Mouse (Mus musculus): ENCODE measurements at regions not wholly inside any gene's neighbourhood (a gene's known extent, or its start where the extent isn't known, plus 50 kb on each side); places are given as distances from the start of the nearest gene placed in this dataset.

- DNase-seq: no peak
Measured at GRCm38 (mm10) chr7:133521936-133522335, 80.0 kb downstream of the Tex36 start.

- no peak for DNase-seq
Measured at GRCm38 (mm10) chr7:133518926-133519325, 83.0 kb downstream of the Tex36 start.

DNA sequence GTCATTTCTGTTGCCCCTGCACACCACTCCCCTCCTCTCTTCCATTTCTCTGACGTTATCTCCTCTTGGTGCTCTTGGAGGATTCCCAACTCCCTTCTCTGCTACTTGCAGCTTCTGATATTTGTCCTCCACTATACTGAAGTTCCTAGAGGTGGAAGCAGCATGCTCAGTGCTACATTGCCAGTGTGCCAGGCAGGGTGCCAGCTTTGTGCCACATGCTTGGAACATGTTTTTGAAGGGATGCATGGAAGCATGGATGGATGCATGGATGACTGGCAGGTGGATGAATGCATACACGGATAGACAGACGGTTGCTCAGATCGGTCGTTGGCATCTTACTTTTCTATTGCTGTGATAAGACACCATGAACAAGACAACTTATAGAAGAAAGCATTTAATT lies 84.4 kb downstream of the Tex36 start:
- DNase-seq: no peak

DNA sequence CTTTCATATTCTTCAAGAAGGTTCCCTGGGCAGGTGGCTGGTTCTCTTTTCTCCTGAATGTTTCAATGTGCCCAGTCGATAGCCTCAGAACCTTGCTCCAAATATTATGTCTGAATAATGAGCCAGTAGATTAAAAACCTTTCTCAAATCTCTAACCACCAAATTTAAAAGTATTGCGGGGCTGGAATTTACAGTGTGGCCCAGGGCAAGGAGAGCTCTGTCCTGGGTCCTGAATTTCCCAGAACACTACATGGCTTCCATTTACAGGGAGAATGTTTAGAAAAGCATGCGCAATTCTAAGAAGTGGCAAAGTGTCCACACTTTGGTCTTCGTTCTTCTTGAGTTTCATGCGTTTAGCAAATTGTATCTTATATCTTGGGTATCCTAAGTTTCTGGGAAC lies 91.0 kb downstream of the Tex36 start:
- no peak for DNase-seq

GRCm38 (mm10) chr7:133509486-133509885 lies 92.5 kb downstream of the Tex36 start:
- DNase-seq: no peak

DNA sequence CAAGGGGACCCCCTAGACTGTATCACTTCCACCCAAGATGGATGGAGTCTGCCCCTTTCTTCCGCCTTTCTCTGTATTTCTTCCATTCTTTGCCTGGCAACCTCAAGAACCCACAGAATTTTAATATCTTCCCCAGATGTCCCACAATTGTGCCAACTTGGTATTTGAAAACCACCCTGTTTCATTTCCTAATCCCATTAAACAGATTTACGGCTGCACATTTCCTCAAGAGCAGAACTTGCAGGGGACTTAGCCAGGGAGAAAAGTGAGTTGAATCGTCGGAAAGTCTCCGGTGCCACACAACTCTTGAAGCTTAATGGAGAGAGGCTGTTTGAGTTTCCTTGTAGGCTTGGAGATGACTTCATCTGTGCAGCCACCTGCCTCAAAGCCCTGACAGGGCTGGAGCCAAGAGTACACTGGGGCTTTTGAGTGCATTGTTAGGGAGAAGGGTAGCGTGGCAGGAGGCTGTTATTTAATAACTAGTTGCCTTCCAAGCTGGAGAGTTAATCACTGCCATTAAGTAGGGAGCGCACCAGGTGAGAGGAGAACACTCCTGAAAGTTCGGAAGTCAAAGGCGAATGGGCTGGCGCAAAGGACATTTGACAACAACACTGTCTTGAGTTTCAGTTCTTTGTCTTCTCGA lies 93.5 kb downstream of the Tex36 start:
- no peak for DNase-seq

DNA sequence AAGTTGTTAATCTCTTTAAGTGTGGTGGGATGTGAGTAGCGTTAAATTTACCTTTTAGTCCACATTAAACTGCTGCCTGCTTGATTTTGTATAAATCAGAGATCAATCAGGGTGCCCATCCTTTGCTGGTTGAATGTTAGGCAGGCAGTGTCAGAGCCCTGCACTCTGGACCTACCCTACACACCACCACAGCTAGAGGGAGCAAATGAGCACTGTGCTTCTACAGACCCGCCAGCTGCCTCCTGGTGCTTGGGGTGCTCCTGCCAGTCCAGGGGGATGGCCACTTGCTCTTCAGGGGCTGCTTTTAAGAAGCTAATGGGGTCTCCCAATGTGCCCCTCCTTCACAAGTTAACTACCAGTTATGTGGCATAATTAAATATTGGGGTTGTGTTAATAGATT lies 96.3 kb downstream of the Tex36 start:
- no peak for DNase-seq

DNA sequence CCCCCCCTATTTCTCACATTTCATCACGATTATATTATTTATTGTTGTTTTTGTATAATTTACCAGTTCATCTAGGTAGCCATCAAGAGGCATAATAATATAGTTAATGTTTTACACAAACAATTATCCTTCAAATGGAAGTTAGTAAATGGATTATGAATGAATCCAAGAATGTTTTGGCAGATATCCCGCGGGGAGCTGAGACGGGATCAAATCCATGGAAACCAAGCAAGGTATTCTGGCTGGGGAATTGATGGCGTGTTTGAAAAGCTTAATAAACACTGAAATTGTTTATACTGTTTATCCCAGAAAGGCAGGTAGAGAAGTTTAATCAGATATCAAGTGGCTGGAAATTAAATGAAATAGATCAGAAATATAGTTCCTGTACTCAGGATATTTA lies 98.0 kb downstream of the Tex36 start:
- no peak for DNase-seq

DNA sequence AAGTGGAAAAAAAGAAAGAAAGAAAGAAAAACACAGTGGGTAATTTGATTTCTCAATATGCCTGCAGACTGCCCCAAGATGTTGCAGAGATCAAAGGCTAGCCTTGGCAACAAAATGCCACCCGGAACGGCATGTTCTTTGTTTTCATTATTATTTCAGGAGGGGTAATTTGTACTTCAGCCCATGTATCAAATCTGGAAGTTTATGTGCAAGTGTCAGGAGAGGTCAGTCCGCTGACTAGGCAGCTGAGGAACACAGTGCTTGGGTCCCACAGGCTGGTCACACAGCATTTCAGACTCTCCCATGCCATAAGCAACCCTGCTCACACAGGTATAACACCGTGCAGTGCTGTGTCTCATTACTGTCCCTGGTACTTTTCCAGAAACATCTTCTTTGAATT lies 99.2 kb downstream of the Tex36 start:
- no peak for DNase-seq

DNA sequence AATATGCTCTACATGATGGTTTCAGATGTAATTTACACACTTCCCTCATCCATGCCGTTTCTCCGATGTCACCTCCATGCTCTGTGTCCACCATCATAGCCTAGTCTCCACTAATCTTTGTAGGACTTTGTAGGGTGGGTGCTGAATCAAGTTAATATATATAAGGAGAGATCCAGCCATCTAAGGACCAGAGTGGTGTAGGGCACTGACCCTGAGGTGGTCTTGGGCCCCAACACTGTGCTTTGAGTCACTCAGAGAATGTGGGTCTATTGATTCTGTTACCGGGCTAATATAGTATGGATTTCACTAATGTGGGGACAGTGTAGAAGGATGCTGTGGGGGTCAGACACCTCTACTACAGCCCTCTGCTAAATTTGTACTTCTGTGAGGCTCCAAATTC lies 104.4 kb downstream of the Tex36 start:
- no peak for DNase-seq

- no peak for DNase-seq
Measured at GRCm38 (mm10) chr7:133494982-133495550, 106.9 kb downstream of the Tex36 start.

DNA sequence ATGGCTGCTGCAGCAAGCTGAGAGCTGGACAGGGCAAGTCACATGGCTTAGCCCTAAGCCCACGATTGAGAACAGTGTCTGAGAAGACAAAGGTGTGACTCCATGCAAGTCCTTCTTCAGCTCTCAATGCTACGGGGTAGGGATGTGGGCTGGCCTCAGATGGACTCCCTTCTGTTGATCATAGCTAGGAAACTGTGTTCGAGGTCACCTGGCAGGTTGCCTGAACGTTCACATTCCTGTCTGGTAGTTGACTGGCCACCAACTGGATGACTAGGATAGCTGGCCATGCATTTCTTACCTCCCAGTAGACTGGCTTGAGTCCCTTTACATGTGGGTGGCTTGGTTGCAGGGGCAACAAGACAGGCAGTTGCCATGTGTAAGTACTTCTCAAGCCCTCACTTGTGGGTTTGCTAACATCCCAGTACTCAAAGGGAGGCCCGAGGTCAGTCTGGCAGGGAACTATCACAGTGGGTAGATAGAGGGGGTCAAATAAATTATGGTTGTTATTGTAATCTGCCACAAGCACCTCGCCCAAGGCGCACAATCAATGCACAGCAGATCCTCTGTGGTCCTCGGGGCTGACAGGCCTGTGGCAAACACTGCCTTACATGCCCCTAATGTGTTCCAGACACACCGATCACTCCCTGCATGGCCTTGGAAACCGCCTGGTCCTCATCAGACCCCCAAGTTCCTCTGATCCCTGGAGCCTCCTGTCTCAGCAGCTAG lies 107.5 kb downstream of the Tex36 start:
- DNase-seq: no peak

DNA sequence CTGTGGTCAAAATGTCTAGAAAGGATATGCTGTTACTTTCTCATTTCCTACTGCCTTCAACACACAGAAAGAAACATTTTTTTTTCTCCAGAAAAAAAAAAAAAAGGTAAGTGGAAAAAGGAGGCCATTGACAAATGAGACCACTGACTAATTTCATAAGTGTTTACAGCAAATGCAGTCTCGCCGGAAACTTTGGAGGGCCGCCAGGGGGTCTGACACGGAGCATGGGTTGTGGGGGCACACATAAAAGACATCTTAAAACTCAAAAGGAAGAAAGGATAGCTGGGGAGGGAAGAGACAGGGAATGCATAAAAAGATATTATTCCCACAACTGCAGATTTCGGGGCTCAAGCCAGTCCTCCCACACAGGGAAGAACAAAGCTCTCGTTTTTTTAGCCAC lies 109.3 kb downstream of the Tex36 start:
- no peak for DNase-seq

DNA sequence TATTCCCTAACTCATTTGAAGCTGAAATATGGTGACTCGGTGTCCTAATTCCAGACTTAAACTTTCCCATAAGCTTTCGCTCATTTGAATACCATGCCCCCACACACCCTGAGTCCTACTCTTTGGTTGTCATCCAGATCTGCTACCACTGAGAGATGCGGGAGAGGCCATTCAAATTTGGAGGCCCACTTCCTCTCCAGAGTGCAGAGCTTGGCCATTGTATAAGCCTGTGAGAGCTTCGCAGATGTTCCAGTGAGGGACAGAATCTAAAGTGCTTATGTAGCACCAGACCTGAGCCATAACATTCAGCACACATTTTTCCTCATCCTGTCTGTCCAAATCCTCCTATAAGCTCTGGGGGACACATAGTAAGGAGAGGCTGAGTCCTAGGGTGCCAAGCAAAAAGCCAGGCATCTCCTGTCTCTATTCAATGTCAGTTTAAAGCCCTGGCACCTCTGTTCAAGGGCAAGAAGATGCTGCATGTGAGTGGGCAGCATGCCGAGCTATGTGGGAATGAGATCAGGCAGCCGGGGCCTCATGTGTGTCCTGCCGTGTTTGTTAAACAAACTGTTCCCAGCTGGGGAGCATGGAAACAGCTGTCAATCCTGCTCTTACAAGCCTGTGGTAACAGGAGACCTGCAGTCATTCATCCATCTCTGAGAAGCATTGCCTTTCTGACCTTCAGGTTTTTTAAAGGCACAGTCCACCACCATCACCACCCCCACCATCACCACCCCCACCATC lies 113.9 kb downstream of the Tex36 start:
- no peak for DNase-seq

DNA sequence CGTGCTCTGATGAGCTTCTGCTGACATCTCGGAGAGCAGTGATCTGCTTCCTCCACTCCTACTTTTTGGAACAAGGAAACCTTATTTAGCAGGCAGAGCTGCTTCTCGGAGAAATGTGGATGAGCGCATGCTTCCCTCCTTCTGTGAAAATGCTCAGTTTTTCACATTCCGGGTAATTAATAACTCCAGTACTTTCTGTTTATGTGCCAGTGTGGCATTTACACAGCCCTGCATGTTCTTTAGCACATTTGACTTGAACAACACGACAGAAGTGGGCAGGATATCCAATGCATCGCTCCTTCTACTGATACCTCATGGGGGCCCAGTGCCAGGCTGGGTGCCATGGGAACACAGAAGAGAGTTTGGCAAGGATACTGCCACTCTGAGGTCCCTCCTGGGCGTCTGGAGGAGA lies 117.5 kb downstream of the Tex36 start:
- no peak for DNase-seq

GRCm38 (mm10) chr7:133481529-133481928 lies 120.4 kb downstream of the Tex36 start:
- no peak for DNase-seq

GRCm38 (mm10) chr7:133479679-133480078 lies 122.3 kb downstream of the Tex36 start:
- no peak for DNase-seq

- no peak for DNase-seq
Measured at GRCm38 (mm10) chr7:133477933-133478332, 124.0 kb downstream of the Tex36 start.

DNA sequence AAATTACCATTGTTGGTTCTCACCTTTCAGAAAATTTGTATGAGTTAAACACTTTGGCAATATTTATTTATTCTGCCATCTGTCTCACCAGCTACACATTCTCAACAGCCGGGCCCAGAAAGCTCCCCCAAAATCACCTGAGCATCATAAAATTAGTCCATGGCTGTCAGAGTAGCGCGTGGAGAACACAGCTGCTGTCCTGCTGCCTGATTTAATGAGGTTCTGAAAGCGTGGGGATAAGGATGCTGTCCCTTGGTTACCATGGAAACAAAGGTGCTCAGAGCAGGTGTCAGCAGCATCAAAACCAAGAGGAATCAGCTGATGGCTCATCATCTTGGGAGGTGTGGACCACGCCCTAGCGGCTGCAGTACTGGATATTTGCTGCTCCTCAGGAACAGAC lies 124.7 kb downstream of the Tex36 start:
- DNase-seq: no peak

DNA sequence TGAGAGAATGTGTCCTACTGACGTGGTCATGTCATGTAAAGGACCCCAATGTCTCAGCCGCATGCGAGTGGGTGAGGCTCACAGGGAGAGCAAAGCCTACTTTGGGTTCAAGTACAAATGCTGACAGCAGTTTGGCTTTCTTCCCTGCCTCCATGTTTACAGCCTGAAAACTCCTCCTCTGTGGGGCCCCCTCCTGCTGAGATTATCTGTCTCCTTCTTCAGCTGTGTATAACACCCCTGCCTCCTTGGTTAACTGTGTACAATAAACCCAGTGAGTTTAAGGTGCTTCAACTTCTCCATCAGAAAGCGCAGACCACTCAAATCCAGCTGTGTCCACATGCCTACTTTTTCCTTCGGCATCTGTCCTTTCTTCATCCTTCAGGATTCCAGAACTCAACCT lies 130.3 kb downstream of the Tex36 start:
- no peak for DNase-seq

- DNase-seq: peak in 1 of 2 experiments; percentile 27
Measured at GRCm38 (mm10) chr7:133470620-133470958, 131.4 kb downstream of the Tex36 start.

DNA sequence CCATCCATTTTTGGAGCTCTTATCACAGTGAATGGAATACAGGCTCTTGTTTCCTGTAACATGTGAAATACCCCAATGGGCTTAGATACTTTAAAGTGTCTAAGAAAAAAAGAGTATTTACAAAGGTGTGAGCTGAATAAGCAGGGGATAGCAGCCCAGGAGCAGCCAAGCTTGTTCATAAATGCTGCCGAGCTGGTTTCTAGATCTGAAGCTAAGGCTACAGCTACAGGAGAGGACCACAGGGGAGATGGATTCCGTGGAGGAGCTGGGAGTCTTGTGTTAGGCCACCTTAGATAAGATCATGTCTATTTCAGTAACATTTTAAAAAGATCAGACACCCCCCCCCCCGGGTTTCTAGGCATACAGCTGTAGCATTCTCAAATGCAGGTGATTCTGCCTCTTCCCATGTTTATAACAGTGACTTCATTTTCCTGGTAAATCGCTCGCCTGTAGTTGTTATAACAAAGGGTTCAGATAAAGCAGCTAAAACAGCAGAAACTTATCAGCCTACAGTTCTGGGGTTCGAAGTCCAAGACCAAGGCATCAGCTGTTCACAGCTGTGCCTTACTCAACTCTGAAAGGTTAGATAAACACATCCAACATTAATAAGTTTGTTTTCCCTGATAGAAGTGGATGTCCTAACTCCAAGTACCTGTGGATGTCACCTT lies 131.9 kb downstream of the Tex36 start:
- DNase-seq: no peak

GRCm38 (mm10) chr7:133469106-133469505 lies 132.9 kb downstream of the Tex36 start:
- DNase-seq: no peak

Measured in heart, adult 18-20 months (tissue).